Mouse (Mus musculus) stomach, postnatal 0 days (tissue): ENCODE measurements at regions not wholly inside any gene's neighbourhood (a gene's known extent, or its start where the extent isn't known, plus 50 kb on each side); places are given as distances from the start of the nearest gene placed in this dataset.

Source experiments
- ATAC-seq: fragments of 200-750 bp; cut with Nextera tagmentation; 2 replicates; pipeline ENCODE4 v1.8.0; 2017; ENCODE audit not compliant: low FRiP score, low TSS enrichment
- DNase-seq: peaks from one replicate; pipeline ENCODE4 v3.0.0-alpha.2; 2016; ENCODE audit warnings: low spot score
- H3K27ac ChIP-seq: fragments of 300-500 bp; sonication (generic); replicated peaks from 2 replicates; pipeline ENCODE4 v1.5.1; 2014; ENCODE audit warnings: mild to moderate bottlenecking, control low read depth
- H3K27me3 ChIP-seq: fragments of 300-500 bp; sonication (generic); 2 replicates; pipeline ENCODE4 v1.6.1; 2014; ENCODE audit warnings: low read length; ENCODE audit not compliant: control insufficient read depth, insufficient read depth
- H3K36me3 ChIP-seq: fragments of 300-500 bp; sonication (generic); 2 replicates; pipeline ENCODE4 v1.6.1; 2014; ENCODE audit warnings: low read length, mixed read lengths; ENCODE audit not compliant: control insufficient read depth, insufficient read depth
- H3K4me1 ChIP-seq: fragments of 300-500 bp; sonication (generic); replicated peaks from 2 replicates; pipeline ENCODE4 v1.6.1; 2014; ENCODE audit warnings: antibody characterized with exemption; ENCODE audit not compliant: control insufficient read depth, insufficient read depth
- H3K4me2 ChIP-seq: fragments of 300-500 bp; sonication (generic); replicated peaks from 2 replicates; pipeline ENCODE4 v1.6.1; 2014; ENCODE audit warnings: low read depth, mild to moderate bottlenecking, control low read depth, moderate library complexity
- H3K4me3 ChIP-seq: fragments of 300-500 bp; sonication (generic); 2 replicates; pipeline ENCODE4 v1.5.1; 2014; ENCODE audit warnings: low read depth, low read length, control low read depth
- H3K9ac ChIP-seq: fragments of 300-500 bp; sonication (generic); 2 replicates; pipeline ENCODE4 v1.6.1; 2014; ENCODE audit warnings: mild to moderate bottlenecking, low read length, control low read depth, mixed read lengths
- H3K9me3 ChIP-seq: fragments of 300-500 bp; sonication (generic); 2 replicates; pipeline ENCODE4 v1.6.1; 2016; ENCODE audit warnings: low read length; ENCODE audit not compliant: control insufficient read depth
- CTCF ChIP-seq: IDR thresholded peaks from 2 replicates; pipeline ENCODE4 v1.5.1; 2016; ENCODE audit warnings: antibody characterized with exemption, low read depth, mild to moderate bottlenecking, moderate library complexity
- EP300 ChIP-seq: optimal IDR thresholded peaks from 2 replicates; pipeline ENCODE3; 2016; ENCODE audit warnings: antibody characterized with exemption
- WGBS: fragments of 180-500 bp; shearing (Covaris S2); extraction: QIAGEN DNeasy Blood & Tissue Kit; methylation state at CpG from one replicate; pipeline ENCODE4 v1.1.7; 2014; 5-methylcytosine and 5-hydroxymethylcytosine counted together

GRCm38 (mm10) chr12:21512736-21513135 lies 95.3 kb upstream of the Ywhaq start:
- Histone ChIP-seq H3K36me3 (no peaks in the 10 kb centered on the region), H3K9me3 (no peaks in the 10 kb centered on the region), H3K27ac (no peak overlapping the region), H3K9ac (no peak overlapping the region), H3K4me3 (no peak overlapping the region), H3K4me2 (no peak overlapping the region), H3K27me3 (no peaks in the 10 kb centered on the region), H3K4me1 (no peaks in the 10 kb centered on the region)
- 53% methylated on average over 2 of the region's 2 CpGs for WGBS
- TF ChIP-seq EP300 (no peak), CTCF (no peak)
- no peak for DNase-seq
- no peak for ATAC-seq

DNA sequence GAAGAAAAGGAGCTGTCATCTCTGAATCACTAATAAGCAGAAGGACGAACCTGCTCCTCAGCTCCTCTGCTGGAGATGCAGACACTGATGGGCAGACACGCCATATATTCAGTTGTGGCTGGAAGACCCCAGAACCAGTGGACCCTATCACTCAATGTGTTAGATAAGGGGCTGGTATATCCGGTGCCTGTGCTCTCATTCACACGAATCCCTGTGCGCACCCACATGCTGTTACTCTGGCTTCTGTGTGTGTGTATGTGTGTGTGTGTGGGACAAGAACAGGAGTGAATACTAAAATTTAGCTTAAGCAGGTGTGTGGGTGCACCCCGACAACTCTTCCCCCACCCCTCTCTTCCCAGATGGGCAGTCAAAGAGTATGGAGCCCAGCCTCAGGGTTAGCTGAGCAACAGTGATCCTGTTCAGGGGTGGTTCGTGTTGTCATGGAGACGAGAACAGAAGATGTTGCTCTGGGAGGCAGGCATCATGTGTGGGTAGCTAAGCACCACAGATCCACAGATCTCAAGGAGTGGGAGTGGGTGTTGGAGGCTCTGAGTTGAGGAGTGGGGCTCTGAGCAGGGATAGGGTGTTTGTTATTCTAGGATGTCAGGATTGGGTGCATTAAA lies 93.7 kb upstream of the Ywhaq start:
- no peaks in the 10 kb centered on the region for H3K4me1 ChIP-seq
- H3K27me3 ChIP-seq = no peaks in the 10 kb centered on the region
- no peak overlapping the region for H3K4me2 ChIP-seq
- ATAC-seq (no peak), DNase-seq (no peak)
- H3K9ac ChIP-seq = no peak overlapping the region
- no peak overlapping the region for H3K4me3 ChIP-seq
- H3K9me3 ChIP-seq = no peaks in the 10 kb centered on the region
- WGBS = 81% methylated on average over 8 of the region's 8 CpGs
- H3K27ac ChIP-seq = no peak overlapping the region
- TF ChIP-seq EP300 = no peak
- no peak for TF ChIP-seq CTCF
- H3K36me3 ChIP-seq = no peaks in the 10 kb centered on the region

GRCm38 (mm10) chr12:21507080-21507479 lies 89.6 kb upstream of the Ywhaq start:
- no peak for DNase-seq
- Histone ChIP-seq H3K27me3 (no peaks in the 10 kb centered on the region), H3K9me3 (no peaks in the 10 kb centered on the region), H3K4me3 (no peak overlapping the region), H3K36me3 (no peaks in the 10 kb centered on the region), H3K9ac (no peak overlapping the region), H3K4me2 (no peak overlapping the region), H3K27ac (no peak overlapping the region), H3K4me1 (no peaks in the 10 kb centered on the region)
- TF ChIP-seq EP300 = no peak
- TF ChIP-seq CTCF = no peak
- 13% methylated on average over 1 of the region's 1 CpGs for WGBS
- ATAC-seq = no peak

GRCm38 (mm10) chr12:21505731-21506368 lies 88.4 kb upstream of the Ywhaq start:
- Histone ChIP-seq H3K36me3 (no peaks in the 10 kb centered on the region), H3K4me3 (no peak overlapping the region), H3K9ac (no peak overlapping the region), H3K27me3 (no peaks in the 10 kb centered on the region), H3K4me1 (no peaks in the 10 kb centered on the region), H3K4me2 (no peak overlapping the region), H3K27ac (no peak overlapping the region), H3K9me3 (no peaks in the 10 kb centered on the region)
- ATAC-seq = no peak
- DNase-seq = no peak
- WGBS = 69% methylated on average over 6 of the region's 6 CpGs
- TF ChIP-seq CTCF (no peak), EP300 (no peak)

GRCm38 (mm10) chr12:21503250-21503649 lies 85.8 kb upstream of the Ywhaq start:
- H3K27me3 ChIP-seq = no peaks in the 10 kb centered on the region
- H3K27ac ChIP-seq = no peak overlapping the region
- no peak for ATAC-seq
- WGBS = 53% methylated on average over 4 of the region's 4 CpGs
- no peaks in the 10 kb centered on the region for H3K36me3 ChIP-seq
- no peak overlapping the region for H3K4me2 ChIP-seq
- no peak for DNase-seq
- H3K9me3 ChIP-seq = no peaks in the 10 kb centered on the region
- TF ChIP-seq CTCF (no peak), EP300 (no peak)
- H3K9ac ChIP-seq = no peak overlapping the region
- no peaks in the 10 kb centered on the region for H3K4me1 ChIP-seq
- H3K4me3 ChIP-seq = no peak overlapping the region

- H3K9ac ChIP-seq = no peak overlapping the region
- no peak overlapping the region for H3K27ac ChIP-seq
- no peak overlapping the region for H3K4me2 ChIP-seq
- H3K27me3 ChIP-seq = no peaks in the 10 kb centered on the region
- H3K4me3 ChIP-seq = no peak overlapping the region
- H3K4me1 ChIP-seq = no peaks in the 10 kb centered on the region
- TF ChIP-seq CTCF (no peak), EP300 (no peak)
- DNase-seq = no peak
- no peak; the same call in 1 of the 2 replicates for ATAC-seq
- H3K36me3 ChIP-seq = no peaks in the 10 kb centered on the region
- 75% methylated on average over 5 of the region's 5 CpGs for WGBS
- no peaks in the 10 kb centered on the region for H3K9me3 ChIP-seq
Observed at GRCm38 (mm10) chr12:21496974-21497373, 79.5 kb upstream of the Ywhaq start.
